ENCODE assay signal across 8 mouse cellular contexts in the genomic region with DNA sequence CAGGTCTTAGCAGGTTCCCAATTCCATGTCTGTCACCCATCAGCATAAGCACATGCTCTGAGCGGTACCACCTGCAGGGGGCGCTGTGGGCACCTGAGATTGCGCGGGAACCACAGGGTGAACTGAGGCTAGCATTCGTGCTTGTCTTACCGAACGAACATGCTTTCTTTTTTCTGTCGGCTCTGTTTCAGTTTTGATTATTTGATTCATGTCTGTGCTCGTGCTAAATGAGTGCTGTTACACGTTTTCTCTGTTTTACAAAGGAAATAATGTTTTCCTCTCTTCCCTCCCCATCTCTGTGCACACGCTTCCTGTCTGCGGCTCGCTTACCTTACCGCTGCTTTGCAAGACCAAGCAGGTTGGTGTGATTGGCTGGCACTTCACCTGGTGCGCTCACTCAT. TPM values are rescaled to one million over a fixed set of nuclear protein-coding genes. Genes with fewer than 3 reads are reported as not detected.
DNase-seq lines count a peak whose midpoint lies in the region; TF ChIP-seq lines count a peak whose summit lies in the region.
"Had no signal": no experiment of that assay in that cellular context is flagged by ENCODE, and none has a peak within 500 bp of the region (broad histone marks: within the 10 kb centered on the region; RNA-seq: fewer than 3 reads in every experiment).

No protein-coding gene starts in this region.

- DNase-seq in kidney, adult 9 months = peak; percentile 11
- DNase-seq in kidney, adult 8-10 months = no peak
- DNase-seq in adrenal gland, postnatal 10 days = peak; percentile 61
- peak; percentile 31 for DNase-seq in forelimb bud, embryonic 11.5 days (ENCODE audit: low read depth, low spot score)
- no peak for DNase-seq in liver, adult 2 months (ENCODE audit: extremely low read depth, low read depth, low spot score)

- H3K9ac ChIP-seq in liver, adult 2 months (ENCODE audit: low read depth, low read length) = no peak overlapping the region
- H3K9ac ChIP-seq: heart, embryonic 15.5 days had no signal

- H3K4me1 ChIP-seq in E14TG2a.4 (replicated peaks; ENCODE audit: low read depth, low read length) = no peaks in the 10 kb centered on the region
- H3K4me1 ChIP-seq in liver, adult 2 months (ENCODE audit: control insufficient read depth, insufficient read depth, low read length) = no peaks in the 10 kb centered on the region
- H3K4me1 ChIP-seq in olfactory bulb, adult 2 months (ENCODE audit: control insufficient read depth, insufficient read depth, low read length) = no peaks in the 10 kb centered on the region

- 0 out of 2 replicates have a peak overlapping the region, but pooled peaks have one; percentile 18 for H3K4me3 ChIP-seq in E14TG2a.4 (replicated peaks; ENCODE audit: low read length)
- H3K4me3 ChIP-seq in liver, adult 2 months (ENCODE audit: insufficient read depth, low read depth, low read length) = no peak overlapping the region
- H3K4me3 ChIP-seq in olfactory bulb, adult 2 months (ENCODE audit: insufficient read depth, low read depth, low read length) = no peak overlapping the region
- H3K4me3 ChIP-seq: heart, embryonic 15.5 days had no signal

- no peak for TF ChIP-seq POLR2A in liver, adult 2 months (IDR thresholded peaks at IDR 0.05; ENCODE audit: extremely low read depth, insufficient read depth, low read length)
- TF ChIP-seq POLR2A in olfactory bulb, adult 2 months (IDR thresholded peaks at IDR 0.05; ENCODE audit: insufficient read depth, low read depth, low read length) = no peak

- H3K36me3 ChIP-seq in E14TG2a.4 (ENCODE audit: insufficient read depth, low read length) = peaks cover 6% of the 10 kb centered on the region
- 0 out of 2 replicates have a peak, but pooled peaks cover 5% of the 10 kb centered on the region for H3K36me3 ChIP-seq in liver, adult 2 months (ENCODE audit: control insufficient read depth, insufficient read depth, low read length)

- peaks cover 8% of the 10 kb centered on the region; the same call in 1 of the 2 replicates for H3K27me3 ChIP-seq in E14TG2a.4 (ENCODE audit: insufficient read depth, low read length)
- H3K27me3 ChIP-seq in liver, adult 2 months (ENCODE audit: control insufficient read depth, insufficient read depth, low read length) = no peaks in the 10 kb centered on the region
- H3K27me3 ChIP-seq: heart, embryonic 15.5 days had no signal

- 65% methylated on average over 15 of the region's 15 CpGs for WGBS in liver, adult 2 months
- 51% methylated on average over 15 of the region's 15 CpGs for WGBS in olfactory bulb, adult 2 months

- no peak overlapping the region for H3K27ac ChIP-seq in liver, adult 2 months (replicated peaks; ENCODE audit: insufficient read depth, low read depth, low read length)
- no peak overlapping the region for H3K27ac ChIP-seq in olfactory bulb, adult 2 months (ENCODE audit: insufficient read depth, low read depth, low read length)
- H3K27ac ChIP-seq: heart, embryonic 15.5 days had no signal

- H3K9me3 ChIP-seq in E14TG2a.4 (ENCODE audit: low read length) = no peaks in the 10 kb centered on the region
- H3K9me3 ChIP-seq: heart, embryonic 15.5 days had no signal

- no peaks in the 10 kb centered on the region for H3K79me2 ChIP-seq in liver, adult 2 months (ENCODE audit: control insufficient read depth, insufficient read depth, low read length)

- TF ChIP-seq CTCF in E14TG2a.4 (conservative IDR thresholded peaks at IDR 0.05; ENCODE audit: low read length) = peak; percentile 91
- peak; percentile 79 for TF ChIP-seq CTCF in liver, adult 2 months (IDR thresholded peaks at IDR 0.05; ENCODE audit: low read depth, low read length)
- peak; percentile 66; the same call in 1 of the 2 replicates for TF ChIP-seq CTCF in olfactory bulb, adult 2 months (IDR thresholded peaks at IDR 0.05; ENCODE audit: insufficient read depth, low read depth, low read length)

RNA-seq across cellular contexts. Expression of a gene that starts 23.2 kb away (rescaled TPM):
- total RNA-seq in adrenal gland, postnatal 10 days (2021) = 10 to 100 TPM; 24.2 to 26.5 TPM
- 2.2 and 2.7 TPM in 2 replicates for total RNA-seq in liver, adult 2 months (2014; rRNA removed)
- 0.98 and 1.2 TPM in 2 replicates for polyA plus RNA-seq in liver, adult 2 months (2012; rRNA removed)
- not detected in 2 replicates for polyA plus RNA-seq in olfactory bulb, adult 2 months (2012; ENCODE audit: insufficient read depth, insufficient read length, low replicate concordance, missing spikeins)

RNA-seq across cellular contexts. Expression of a gene that starts 28.1 kb away (rescaled TPM):
- not detected for total RNA-seq in adrenal gland, postnatal 10 days (2021)
- not detected in 2 replicates for total RNA-seq in liver, adult 2 months (2014; rRNA removed)
- 0.17 TPM in 1 of 2 replicates, not detected in the other for polyA plus RNA-seq in liver, adult 2 months (2012; rRNA removed)
- not detected in 2 replicates for polyA plus RNA-seq in olfactory bulb, adult 2 months (2012; ENCODE audit: insufficient read depth, insufficient read length, low replicate concordance, missing spikeins)

RNA-seq across cellular contexts. Expression of a gene that starts 44.1 kb away (rescaled TPM):
- not detected for total RNA-seq in adrenal gland, postnatal 10 days (2021)
- total RNA-seq in liver, adult 2 months (2014; rRNA removed) = not detected in 2 replicates
- not detected in 2 replicates for polyA plus RNA-seq in liver, adult 2 months (2012; rRNA removed)
- not detected in 2 replicates for polyA plus RNA-seq in olfactory bulb, adult 2 months (2012; ENCODE audit: insufficient read depth, insufficient read length, low replicate concordance, missing spikeins)
- polyA plus RNA-seq: heart, embryonic 15.5 days had no signal

Comparison
In these comparisons a context has a peak if more than half of its experiments do, and no peak if none do; other contexts are left out.
1. DNase-seq: peak in kidney, adult 9 months (single experiment), adrenal gland, postnatal 10 days (single experiment) and forelimb bud, embryonic 11.5 days (single experiment); none in kidney, adult 8-10 months (0 of 2) and liver, adult 2 months (single experiment).
2. Peak in every context shown above with its lines, with median percentiles within 50 percentile points of each other: CTCF ChIP-seq.